Mouse (Mus musculus) embryonic fibroblast, embryonic 13.5 days (primary cell): ENCODE measurements at regions not wholly inside any gene's neighbourhood (a gene's known extent, or its start where the extent isn't known, plus 50 kb on each side); places are given as distances from the start of the nearest gene placed in this dataset.

Experiments
- CTCF ChIP-seq: IDR thresholded peaks from 2 replicates; pipeline ENCODE4 v1.5.1; 2011; ENCODE audit warnings: mild to moderate bottlenecking, control low read depth, low read length, moderate library complexity, borderline replicate concordance; ENCODE audit not compliant: insufficient read depth
- POLR2A ChIP-seq: IDR thresholded peaks from 2 replicates; pipeline ENCODE4 v1.6.1; 2011; ENCODE audit warnings: low read depth, mild to moderate bottlenecking, control low read depth, low read length, moderate library complexity

GRCm38 (mm10) chr15:56108313-56108712 lies 1369.1 kb downstream of the Slc22a22 start:
- TF ChIP-seq CTCF, result no peak
- TF ChIP-seq POLR2A, result no peak
